Mouse (Mus musculus): ENCODE measurements around the gene Itpr1.

GRCm38 (mm10) chr6:108491969-108492368, 279.1 kb downstream of the Itpr1 start:
- TF ChIP-seq CTCF (IDR thresholded peaks at IDR 0.05; ENCODE audit: low read depth) = no peak
- TF ChIP-seq EP300 (optimal IDR thresholded peaks at IDR 0.05) = no peak
